Mouse (Mus musculus): Measurements from ENCODE around the gene Mast3. TPM values are rescaled to one million over a fixed set of nuclear protein-coding genes. Genes with fewer than 3 reads are reported as not detected.

Gene Mast3
- polyA plus RNA-seq (2012; rRNA removed) = 84.2 and 87.0 TPM in 2 replicates

GRCm38 (mm10) chr8:70804481-70805206 is at the start of gene Mast3:
Gene Mast3, minus strand, starts transcription at chr8:70805054.
- DNase-seq = peak; percentile 80
- WGBS = under 1% methylated on average over 45 of the region's 45 CpGs
- TF ChIP-seq CTCF (IDR thresholded peaks at IDR 0.05; ENCODE audit: insufficient read depth, low read length) (no peak), POLR2A (IDR thresholded peaks at IDR 0.05; ENCODE audit: borderline replicate concordance, extremely low read depth, low read depth, low read length) (peak; percentile 48; the same call in 1 of the 2 replicates)

GRCm38 (mm10) chr8:70853863-70854262 is 49.0 kb upstream of the Mast3 start:
- TF ChIP-seq POLR2A (IDR thresholded peaks at IDR 0.05; ENCODE audit: borderline replicate concordance, extremely low read depth, low read depth, low read length) (no peak), CTCF (IDR thresholded peaks at IDR 0.05; ENCODE audit: insufficient read depth, low read length) (no peak)
- WGBS = 76% methylated on average over 2 of the region's 2 CpGs
- DNase-seq = no peak
- H3K4me3 ChIP-seq (replicated peaks; ENCODE audit: extremely low read depth, low read depth, low read length) = no peak overlapping the region
- peaks cover 3% of the 10 kb centered on the region; the same call in 1 of the 2 replicates for H3K4me1 ChIP-seq (ENCODE audit: control insufficient read depth, insufficient read depth, low read length)

More at GRCm38 (mm10) chr8:70804481-70805206, at the start of gene Mast3:
- Histone ChIP-seq H3K4me3 (replicated peaks; ENCODE audit: extremely low read depth, low read depth, low read length) (peak within 1 kb of the TSS; percentile 68), H3K4me1 (ENCODE audit: control insufficient read depth, insufficient read depth, low read length) (peaks cover 7% of the 10 kb centered on the region)

GRCm38 (mm10) chr8:70852595-70853231 is 47.9 kb upstream of the Mast3 start:
- Histone ChIP-seq H3K4me1 (ENCODE audit: control insufficient read depth, insufficient read depth, low read length) (peaks cover 3% of the 10 kb centered on the region; the same call in 1 of the 2 replicates), H3K4me3 (replicated peaks; ENCODE audit: extremely low read depth, low read depth, low read length) (no peak overlapping the region)
- TF ChIP-seq POLR2A (IDR thresholded peaks at IDR 0.05; ENCODE audit: borderline replicate concordance, extremely low read depth, low read depth, low read length) = no peak
- no peak for TF ChIP-seq CTCF (IDR thresholded peaks at IDR 0.05; ENCODE audit: insufficient read depth, low read length)
- 90% methylated on average over 41 of the region's 41 CpGs for WGBS
- no peak for DNase-seq

GRCm38 (mm10) chr8:70851837-70852236 is 47.0 kb upstream of the Mast3 start:
- TF ChIP-seq POLR2A (IDR thresholded peaks at IDR 0.05; ENCODE audit: borderline replicate concordance, extremely low read depth, low read depth, low read length) = no peak
- no peak for TF ChIP-seq CTCF (IDR thresholded peaks at IDR 0.05; ENCODE audit: insufficient read depth, low read length)
- DNase-seq = no peak
- peaks cover 3% of the 10 kb centered on the region; the same call in 1 of the 2 replicates for H3K4me1 ChIP-seq (ENCODE audit: control insufficient read depth, insufficient read depth, low read length)
- H3K4me3 ChIP-seq (replicated peaks; ENCODE audit: extremely low read depth, low read depth, low read length) = no peak overlapping the region
- 60% methylated on average over 6 of the region's 6 CpGs for WGBS

- Histone ChIP-seq H3K4me1 (ENCODE audit: control insufficient read depth, insufficient read depth, low read length) (no peaks in the 10 kb centered on the region), H3K4me3 (replicated peaks; ENCODE audit: extremely low read depth, low read depth, low read length) (no peak overlapping the region)
- WGBS = 86% methylated on average over 4 of the region's 4 CpGs
- TF ChIP-seq CTCF (IDR thresholded peaks at IDR 0.05; ENCODE audit: insufficient read depth, low read length) (no peak), POLR2A (IDR thresholded peaks at IDR 0.05; ENCODE audit: borderline replicate concordance, extremely low read depth, low read depth, low read length) (no peak)
- no peak for DNase-seq
Observed at GRCm38 (mm10) chr8:70850947-70851346, 46.1 kb upstream of the Mast3 start.

- no peaks in the 10 kb centered on the region for H3K4me1 ChIP-seq (ENCODE audit: control insufficient read depth, insufficient read depth, low read length)
- WGBS = 58% methylated on average over 7 of the region's 7 CpGs
- no peak for TF ChIP-seq CTCF (IDR thresholded peaks at IDR 0.05; ENCODE audit: insufficient read depth, low read length)
- no peak for TF ChIP-seq POLR2A (IDR thresholded peaks at IDR 0.05; ENCODE audit: borderline replicate concordance, extremely low read depth, low read depth, low read length)
- H3K4me3 ChIP-seq (replicated peaks; ENCODE audit: extremely low read depth, low read depth, low read length) = no peak overlapping the region
- no peak for DNase-seq
Observed at GRCm38 (mm10) chr8:70850132-70850845, 45.4 kb upstream of the Mast3 start.

GRCm38 (mm10) chr8:70849333-70849990 is 44.6 kb upstream of the Mast3 start:
- no peak for DNase-seq
- H3K4me1 ChIP-seq (ENCODE audit: control insufficient read depth, insufficient read depth, low read length) = no peaks in the 10 kb centered on the region
- no peak overlapping the region for H3K4me3 ChIP-seq (replicated peaks; ENCODE audit: extremely low read depth, low read depth, low read length)
- WGBS = 66% methylated on average over 3 of the region's 3 CpGs
- TF ChIP-seq POLR2A (IDR thresholded peaks at IDR 0.05; ENCODE audit: borderline replicate concordance, extremely low read depth, low read depth, low read length) = no peak
- no peak for TF ChIP-seq CTCF (IDR thresholded peaks at IDR 0.05; ENCODE audit: insufficient read depth, low read length)

- DNase-seq = no peak
- no peaks in the 10 kb centered on the region for H3K4me1 ChIP-seq (ENCODE audit: control insufficient read depth, insufficient read depth, low read length)
- H3K4me3 ChIP-seq (replicated peaks; ENCODE audit: extremely low read depth, low read depth, low read length) = no peak overlapping the region
- TF ChIP-seq POLR2A (IDR thresholded peaks at IDR 0.05; ENCODE audit: borderline replicate concordance, extremely low read depth, low read depth, low read length) (no peak), CTCF (IDR thresholded peaks at IDR 0.05; ENCODE audit: insufficient read depth, low read length) (no peak)
- 51% methylated on average over 15 of the region's 15 CpGs for WGBS
Observed at GRCm38 (mm10) chr8:70846371-70847154, 41.7 kb upstream of the Mast3 start.
